Mouse (Mus musculus): Measurements from ENCODE around the gene Fbxo42. TPM values are rescaled to one million over a fixed set of nuclear protein-coding genes. Genes with fewer than 3 reads are reported as not detected.
A peak's percentile ranks its signal among the peaks of the same experiment; 100 is the strongest.

Fbxo42 gene
- 17.9 and 22.1 TPM in 2 replicates for polyA plus RNA-seq (2011; ENCODE audit: insufficient read length, low read depth, missing spikeins)

GRCm38 (mm10) chr4:141147112-141148008, at the start of gene Fbxo42:
Gene Fbxo42, plus strand, starts transcription at chr4:141147913.
- peak; percentile 33; the same call in 1 of the 2 replicates for TF ChIP-seq CTCF (IDR thresholded peaks at IDR 0.05; ENCODE audit: borderline replicate concordance, insufficient read depth, low read length)
- TF ChIP-seq POLR2A (IDR thresholded peaks at IDR 0.05; ENCODE audit: low read depth, low read length), result peak; percentile 71
- H3K27ac ChIP-seq (ENCODE audit: insufficient read depth, low read length), result peak within 1 kb of the TSS; percentile 92
- peaks cover 4% of the 10 kb centered on the region for H3K4me1 ChIP-seq (ENCODE audit: control insufficient read depth, insufficient read depth, low read length)
- peak within 1 kb of the TSS; percentile 84 for H3K4me3 ChIP-seq (ENCODE audit: insufficient read depth, low read length)

- TF ChIP-seq POLR2A (IDR thresholded peaks at IDR 0.05; ENCODE audit: low read depth, low read length), result no peak
- no peak for TF ChIP-seq CTCF (IDR thresholded peaks at IDR 0.05; ENCODE audit: borderline replicate concordance, insufficient read depth, low read length)
- H3K4me3 ChIP-seq (ENCODE audit: insufficient read depth, low read length), result no peak overlapping the region
- no peak overlapping the region for H3K27ac ChIP-seq (ENCODE audit: insufficient read depth, low read length)
- H3K4me1 ChIP-seq (ENCODE audit: control insufficient read depth, insufficient read depth, low read length), result no peaks in the 10 kb centered on the region
Observed at GRCm38 (mm10) chr4:141098935-141099334, 48.8 kb upstream of the Fbxo42 start.

DNA sequence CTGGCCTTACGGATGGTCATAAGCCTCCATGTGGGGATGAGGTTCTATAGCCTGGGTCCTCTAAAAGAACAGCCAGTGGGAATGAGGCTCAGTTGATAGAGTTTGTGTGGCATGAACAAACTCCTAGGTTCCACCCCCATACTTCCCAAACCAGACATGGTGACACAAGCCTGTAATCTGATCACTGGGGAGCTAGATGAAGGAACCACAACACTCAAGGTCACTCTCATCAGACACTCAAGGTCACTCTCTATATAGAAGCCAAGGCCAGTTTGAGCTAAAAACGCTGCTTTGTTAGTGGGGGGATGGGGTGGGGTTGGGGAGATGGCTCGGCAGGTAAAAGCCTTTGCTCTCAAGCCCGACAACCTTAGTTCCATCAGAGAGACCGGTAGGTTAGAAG, 47.8 kb upstream of the Fbxo42 start:
- Histone ChIP-seq H3K4me1 (ENCODE audit: control insufficient read depth, insufficient read depth, low read length) (no peaks in the 10 kb centered on the region), H3K27ac (ENCODE audit: insufficient read depth, low read length) (no peak overlapping the region), H3K4me3 (ENCODE audit: insufficient read depth, low read length) (no peak overlapping the region)
- TF ChIP-seq CTCF (IDR thresholded peaks at IDR 0.05; ENCODE audit: borderline replicate concordance, insufficient read depth, low read length) (no peak), POLR2A (IDR thresholded peaks at IDR 0.05; ENCODE audit: low read depth, low read length) (no peak)

GRCm38 (mm10) chr4:141101291-141101690, 46.4 kb upstream of the Fbxo42 start:
- TF ChIP-seq POLR2A (IDR thresholded peaks at IDR 0.05; ENCODE audit: low read depth, low read length) (no peak), CTCF (IDR thresholded peaks at IDR 0.05; ENCODE audit: borderline replicate concordance, insufficient read depth, low read length) (no peak)
- Histone ChIP-seq H3K27ac (ENCODE audit: insufficient read depth, low read length) (no peak overlapping the region), H3K4me3 (ENCODE audit: insufficient read depth, low read length) (no peak overlapping the region), H3K4me1 (ENCODE audit: control insufficient read depth, insufficient read depth, low read length) (no peaks in the 10 kb centered on the region)

- Histone ChIP-seq H3K4me1 (ENCODE audit: control insufficient read depth, insufficient read depth, low read length) (no peaks in the 10 kb centered on the region), H3K27ac (ENCODE audit: insufficient read depth, low read length) (no peak overlapping the region), H3K4me3 (ENCODE audit: insufficient read depth, low read length) (no peak overlapping the region)
- TF ChIP-seq POLR2A (IDR thresholded peaks at IDR 0.05; ENCODE audit: low read depth, low read length), result no peak
- no peak for TF ChIP-seq CTCF (IDR thresholded peaks at IDR 0.05; ENCODE audit: borderline replicate concordance, insufficient read depth, low read length)
Observed at GRCm38 (mm10) chr4:141101855-141102254, 45.9 kb upstream of the Fbxo42 start.

GRCm38 (mm10) chr4:141106526-141107183, 41.1 kb upstream of the Fbxo42 start:
- no peak overlapping the region for H3K27ac ChIP-seq (ENCODE audit: insufficient read depth, low read length)
- H3K4me3 ChIP-seq (ENCODE audit: insufficient read depth, low read length), result no peak overlapping the region
- TF ChIP-seq POLR2A (IDR thresholded peaks at IDR 0.05; ENCODE audit: low read depth, low read length), result no peak
- H3K4me1 ChIP-seq (ENCODE audit: control insufficient read depth, insufficient read depth, low read length), result no peaks in the 10 kb centered on the region

DNA sequence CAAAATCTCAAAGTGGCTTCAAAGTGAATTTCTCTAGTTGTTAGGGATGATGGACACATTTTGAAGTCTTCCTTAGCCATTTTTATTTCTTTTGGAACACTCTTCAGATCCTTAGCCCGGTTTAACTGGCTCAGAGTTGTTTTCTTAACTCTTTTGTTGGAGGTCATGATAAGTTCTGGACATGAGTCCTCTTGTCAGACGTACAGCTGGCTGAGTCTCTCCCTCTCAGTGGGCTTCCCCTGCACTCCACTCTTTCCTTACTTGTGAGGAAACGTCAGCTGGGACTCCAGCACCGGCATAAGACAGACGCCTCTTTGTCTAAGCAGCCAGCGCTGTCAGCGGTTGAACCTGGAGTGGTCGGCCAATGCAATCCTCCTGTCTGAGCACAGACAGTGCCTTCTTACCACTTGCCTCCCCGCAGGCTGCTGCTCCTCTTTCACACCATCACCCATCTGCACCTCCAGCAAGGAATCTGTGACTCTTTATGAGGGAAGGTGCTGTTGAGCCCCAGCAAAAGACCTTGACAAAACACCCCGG, 39.4 kb upstream of the Fbxo42 start:
- Histone ChIP-seq H3K4me1 (ENCODE audit: control insufficient read depth, insufficient read depth, low read length) (no peaks in the 10 kb centered on the region), H3K27ac (ENCODE audit: insufficient read depth, low read length) (no peak overlapping the region), H3K4me3 (ENCODE audit: insufficient read depth, low read length) (no peak overlapping the region)
- TF ChIP-seq POLR2A (IDR thresholded peaks at IDR 0.05; ENCODE audit: low read depth, low read length) (no peak), CTCF (IDR thresholded peaks at IDR 0.05; ENCODE audit: borderline replicate concordance, insufficient read depth, low read length) (no peak)

DNA sequence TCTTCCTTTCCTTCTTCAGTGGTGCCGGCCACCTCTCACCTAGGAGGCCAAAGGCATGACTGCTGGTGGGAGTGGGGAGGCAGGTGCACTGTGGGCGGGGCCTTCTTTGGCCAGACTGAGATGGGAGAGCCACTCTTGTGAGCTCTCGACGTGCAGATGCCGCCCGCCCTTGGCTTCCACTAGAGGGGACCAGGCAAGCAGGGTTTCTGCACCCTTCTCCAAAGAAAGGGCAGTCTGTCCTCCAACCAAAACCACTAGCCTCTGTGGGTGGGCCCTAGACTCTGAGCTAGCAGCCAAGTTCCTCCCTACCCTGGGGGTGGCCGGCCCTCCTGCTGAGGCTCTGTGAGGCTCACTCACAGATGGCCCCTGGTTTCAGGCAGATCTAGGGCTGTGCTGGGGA, 33.9 kb upstream of the Fbxo42 start:
- H3K4me1 ChIP-seq (ENCODE audit: control insufficient read depth, insufficient read depth, low read length), result no peaks in the 10 kb centered on the region
- H3K27ac ChIP-seq (ENCODE audit: insufficient read depth, low read length), result no peak overlapping the region
- no peak overlapping the region for H3K4me3 ChIP-seq (ENCODE audit: insufficient read depth, low read length)
- TF ChIP-seq CTCF (IDR thresholded peaks at IDR 0.05; ENCODE audit: borderline replicate concordance, insufficient read depth, low read length) (no peak), POLR2A (IDR thresholded peaks at IDR 0.05; ENCODE audit: low read depth, low read length) (no peak)

GRCm38 (mm10) chr4:141114521-141114981, 33.2 kb upstream of the Fbxo42 start:
- Histone ChIP-seq H3K4me1 (ENCODE audit: control insufficient read depth, insufficient read depth, low read length) (no peaks in the 10 kb centered on the region), H3K27ac (ENCODE audit: insufficient read depth, low read length) (no peak overlapping the region), H3K4me3 (ENCODE audit: insufficient read depth, low read length) (no peak overlapping the region)
- TF ChIP-seq CTCF (IDR thresholded peaks at IDR 0.05; ENCODE audit: borderline replicate concordance, insufficient read depth, low read length) (no peak), POLR2A (IDR thresholded peaks at IDR 0.05; ENCODE audit: low read depth, low read length) (no peak)
